Mouse (Mus musculus): ENCODE measurements around the gene Mvb12a. TPM values are rescaled to one million over a fixed set of nuclear protein-coding genes. Genes with fewer than 3 reads are reported as not detected.
"Not testable (repeated sequence)": the region's sequence is repeated elsewhere in the genome, so short reads cannot be mapped to it uniquely, and the experiment has no call there.

Gene Mvb12a
- polyA plus RNA-seq, 1 experiment from 2014 or later, result 82.4 TPM

- Histone ChIP-seq H3K4me3 (no peak overlapping the region), H3K9me3 (no peaks in the 10 kb centered on the region), H3K4me1 (peaks cover 11% of the 10 kb centered on the region), H3K36me3 (no peaks in the 10 kb centered on the region), H3K9ac (no peak overlapping the region), H3K27ac (no peak overlapping the region), H3K4me2 (peak overlapping the region; percentile 20; the same call in 1 of the 2 replicates), H3K27me3 (peaks cover 53% of the 10 kb centered on the region)
- 52% methylated on average over 2 of the region's 2 CpGs for WGBS
- ATAC-seq (ENCODE audit: insufficient number of reproducible peaks, insufficient read depth, low FRiP score, low TSS enrichment, low read depth), result no peak
These were observed 33.4 kb upstream of the Mvb12a start for GRCm38 (mm10) chr8:71509316-71509715.

- H3K27me3 ChIP-seq, result peaks cover 40% of the 10 kb centered on the region
- H3K36me3 ChIP-seq, result no peaks in the 10 kb centered on the region
- no peak within 1 kb of the TSS for H3K9ac ChIP-seq
- no peak within 1 kb of the TSS for H3K27ac ChIP-seq
- peak within 1 kb of the TSS; percentile 19 for H3K4me3 ChIP-seq
- no peaks in the 10 kb centered on the region for H3K9me3 ChIP-seq
- no peak for ATAC-seq (ENCODE audit: insufficient number of reproducible peaks, insufficient read depth, low FRiP score, low TSS enrichment, low read depth)
- H3K4me2 ChIP-seq, result no peak within 1 kb of the TSS
- H3K4me1 ChIP-seq, result peaks cover 11% of the 10 kb centered on the region
- WGBS, result 55% methylated on average over 14 of the region's 14 CpGs
These were observed 31.1 kb upstream of the Mvb12a start, which contains the start of gene Plvap for GRCm38 (mm10) chr8:71511644-71512043. Gene Plvap (minus strand): TSS chr8:71511752.

- peaks cover 4% of the 10 kb centered on the region; the same call in 1 of the 2 replicates for H3K4me1 ChIP-seq
- 59% methylated on average over 15 of the region's 15 CpGs for WGBS
- ATAC-seq (ENCODE audit: insufficient number of reproducible peaks, insufficient read depth, low FRiP score, low TSS enrichment, low read depth), result no peak
These were observed 29.5 kb upstream of the Mvb12a start for GRCm38 (mm10) chr8:71513018-71513754.

DNA sequence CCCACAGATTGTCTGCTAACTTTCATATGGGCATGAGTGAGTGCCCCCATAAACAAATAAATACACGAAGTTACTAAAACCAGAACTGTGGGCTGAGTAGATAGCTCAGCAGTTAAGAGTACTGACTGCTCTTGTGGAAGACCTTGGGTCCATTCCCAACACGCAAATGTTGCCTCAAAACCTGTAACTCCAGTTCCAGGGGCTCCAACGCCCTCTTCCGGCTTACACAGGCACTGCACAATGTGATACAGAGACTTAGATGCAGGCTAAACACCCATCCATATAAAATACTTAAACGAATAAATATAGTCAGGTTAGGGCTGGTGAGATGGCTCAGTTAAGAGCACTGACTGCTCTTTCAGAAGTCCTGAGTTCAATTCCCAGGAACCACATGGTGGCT, 27.7 kb upstream of the Mvb12a start:
- Histone ChIP-seq H3K4me1 (0 out of 2 replicates have a peak, but pooled peaks cover 3% of the 10 kb centered on the region), H3K9ac (no peak overlapping the region), H3K27ac (no peak overlapping the region), H3K27me3 (peaks cover 8% of the 10 kb centered on the region), H3K36me3 (no peaks in the 10 kb centered on the region), H3K4me3 (no peak overlapping the region), H3K9me3 (no peaks in the 10 kb centered on the region), H3K4me2 (no peak overlapping the region)
- WGBS, result 73% methylated on average over 5 of the region's 5 CpGs
- ATAC-seq (ENCODE audit: insufficient number of reproducible peaks, insufficient read depth, low FRiP score, low TSS enrichment, low read depth), result no peak

More at GRCm38 (mm10) chr8:71513018-71513754, 29.5 kb upstream of the Mvb12a start:
- Histone ChIP-seq H3K9me3 (no peaks in the 10 kb centered on the region), H3K4me3 (no peak overlapping the region), H3K4me2 (no peak overlapping the region), H3K27ac (no peak overlapping the region), H3K9ac (no peak overlapping the region), H3K36me3 (no peaks in the 10 kb centered on the region), H3K27me3 (peaks cover 24% of the 10 kb centered on the region)

DNA sequence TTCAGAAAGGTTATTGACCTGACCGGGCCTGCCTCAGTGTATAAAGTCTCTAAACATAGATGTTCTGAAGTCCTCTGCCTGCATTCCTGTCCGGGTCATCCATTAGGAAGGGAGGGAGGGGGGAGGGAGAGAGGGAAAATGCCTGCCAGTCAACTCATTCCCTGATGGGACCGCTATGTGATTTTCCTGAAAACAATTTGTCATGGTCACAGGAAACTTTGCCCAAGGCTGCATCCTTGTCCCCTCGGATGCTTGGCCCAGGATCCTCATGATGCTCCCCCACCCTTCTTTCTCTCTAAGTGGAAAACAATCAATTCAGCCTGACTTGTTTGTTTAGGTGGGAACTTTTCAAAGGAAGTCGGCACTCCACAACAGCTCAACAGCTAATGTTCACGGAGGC, 25.9 kb upstream of the Mvb12a start:
- H3K9me3 ChIP-seq, result no peaks in the 10 kb centered on the region
- WGBS, result 3% methylated on average over 6 of the region's 6 CpGs
- H3K4me3 ChIP-seq, result no peak overlapping the region
- no peaks in the 10 kb centered on the region for H3K36me3 ChIP-seq
- no peak overlapping the region for H3K27ac ChIP-seq
- H3K4me1 ChIP-seq, result 0 out of 2 replicates have a peak, but pooled peaks cover 3% of the 10 kb centered on the region
- ATAC-seq (ENCODE audit: insufficient number of reproducible peaks, insufficient read depth, low FRiP score, low TSS enrichment, low read depth), result no peak
- H3K9ac ChIP-seq, result no peak overlapping the region
- H3K27me3 ChIP-seq, result no peaks in the 10 kb centered on the region
- H3K4me2 ChIP-seq, result no peak overlapping the region

GRCm38 (mm10) chr8:71519037-71519825, 23.5 kb upstream of the Mvb12a start:
- not testable (repeated sequence) for H3K4me1 ChIP-seq; H3K27ac ChIP-seq; ATAC-seq (ENCODE audit: insufficient number of reproducible peaks, insufficient read depth, low FRiP score, low TSS enrichment, low read depth); H3K4me3 ChIP-seq; H3K9ac ChIP-seq; H3K9me3 ChIP-seq; H3K4me2 ChIP-seq; H3K36me3 ChIP-seq
- H3K27me3 ChIP-seq, result peaks cover 14% of the 10 kb centered on the region
- 34% methylated on average over 9 of the region's 10 CpGs for WGBS

- Histone ChIP-seq H3K27ac (no peak overlapping the region), H3K36me3 (no peaks in the 10 kb centered on the region), H3K4me3 (peak overlapping the region; percentile 15), H3K27me3 (peaks cover 38% of the 10 kb centered on the region), H3K4me1 (peaks cover 11% of the 10 kb centered on the region; the same call in 1 of the 2 replicates), H3K9me3 (no peaks in the 10 kb centered on the region), H3K9ac (0 out of 2 replicates have a peak overlapping the region, but pooled peaks have one; percentile 8), H3K4me2 (peak overlapping the region; percentile 44)
- WGBS, result 2% methylated on average over 17 of the region's 17 CpGs
- peak; percentile 54; the same call in 1 of the 2 replicates for ATAC-seq (ENCODE audit: insufficient number of reproducible peaks, insufficient read depth, low FRiP score, low TSS enrichment, low read depth)
These were observed 21.1 kb upstream of the Mvb12a start for GRCm38 (mm10) chr8:71521634-71522033.

GRCm38 (mm10) chr8:71525226-71526050, 17.3 kb upstream of the Mvb12a start, which contains the start of gene Ccdc194:
Gene Ccdc194 (minus strand): TSS chr8:71525711.
- Histone ChIP-seq H3K27ac (0 out of 2 replicates have a peak within 1 kb of the TSS, but pooled peaks have one; percentile 33), H3K4me1 (peaks cover 7% of the 10 kb centered on the region; the same call in 1 of the 2 replicates), H3K36me3 (no peaks in the 10 kb centered on the region), H3K4me3 (peak within 1 kb of the TSS; percentile 17), H3K9me3 (no peaks in the 10 kb centered on the region), H3K27me3 (peaks cover 59% of the 10 kb centered on the region), H3K4me2 (peak within 1 kb of the TSS; percentile 21; the same call in 1 of the 2 replicates), H3K9ac (peak within 1 kb of the TSS; percentile 33; the same call in 1 of the 2 replicates)
- 7% methylated on average over 46 of the region's 46 CpGs for WGBS
- no peak for ATAC-seq (ENCODE audit: insufficient number of reproducible peaks, insufficient read depth, low FRiP score, low TSS enrichment, low read depth)

GRCm38 (mm10) chr8:71526272-71526671, 16.4 kb upstream of the Mvb12a start:
- Histone ChIP-seq H3K4me1 (peaks cover 7% of the 10 kb centered on the region; the same call in 1 of the 2 replicates), H3K27ac (0 out of 2 replicates have a peak overlapping the region, but pooled peaks have one; percentile 33), H3K36me3 (no peaks in the 10 kb centered on the region), H3K4me3 (no peak overlapping the region), H3K9ac (no peak overlapping the region), H3K4me2 (no peak overlapping the region), H3K27me3 (peaks cover 59% of the 10 kb centered on the region), H3K9me3 (no peaks in the 10 kb centered on the region)
- ATAC-seq (ENCODE audit: insufficient number of reproducible peaks, insufficient read depth, low FRiP score, low TSS enrichment, low read depth), result no peak
- WGBS, result 9% methylated on average over 6 of the region's 6 CpGs

DNA sequence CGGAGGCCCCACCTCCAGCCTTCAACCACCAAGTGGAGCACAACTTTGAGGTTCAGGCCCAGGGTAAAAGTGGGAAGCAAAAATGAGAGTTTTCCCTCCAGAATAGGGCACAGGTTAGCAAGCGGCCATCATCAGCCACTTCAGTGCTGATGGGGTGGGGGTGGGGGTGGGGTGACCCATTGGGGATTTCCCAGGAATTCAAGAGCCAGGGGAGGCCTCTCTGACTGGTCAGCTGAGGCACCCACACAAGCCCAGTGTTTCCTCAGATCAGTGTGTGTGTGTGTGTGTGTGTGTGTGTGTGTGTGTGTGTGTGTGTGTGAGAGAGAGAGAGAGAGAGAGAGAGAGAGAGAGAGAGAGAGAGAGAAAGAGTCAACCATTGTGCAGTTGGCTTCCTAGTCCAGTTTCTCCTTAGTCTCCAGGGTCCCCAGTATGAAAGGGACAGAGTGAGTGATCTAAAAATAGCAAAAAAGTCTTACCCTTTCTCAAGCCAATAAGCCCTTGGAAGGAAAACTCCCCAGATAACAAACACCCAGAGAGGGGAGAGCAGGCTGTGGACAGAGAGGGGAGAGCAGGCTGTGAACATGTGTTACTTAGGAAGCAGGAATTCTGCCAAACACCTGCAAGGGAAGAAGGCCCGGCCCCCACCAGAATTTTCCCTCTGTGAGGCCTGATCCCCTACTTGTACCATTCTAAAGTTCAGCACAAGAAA, 15.4 kb upstream of the Mvb12a start:
- Histone ChIP-seq H3K9me3 (no peaks in the 10 kb centered on the region), H3K36me3 (no peaks in the 10 kb centered on the region), H3K27me3 (peaks cover 58% of the 10 kb centered on the region), H3K4me1 (peaks cover 7% of the 10 kb centered on the region; the same call in 1 of the 2 replicates), H3K4me2 (no peak overlapping the region), H3K4me3 (no peak overlapping the region), H3K9ac (no peak overlapping the region), H3K27ac (no peak overlapping the region)
- 46% methylated on average over 3 of the region's 3 CpGs for WGBS
- no peak for ATAC-seq (ENCODE audit: insufficient number of reproducible peaks, insufficient read depth, low FRiP score, low TSS enrichment, low read depth)

Measured in embryonic facial prominence, embryonic 13.5 days (tissue).